Mouse (Mus musculus) layer of hippocampus, adult 8-10 months (tissue): ENCODE measurements at regions not wholly inside any gene's neighbourhood (a gene's known extent, or its start where the extent isn't known, plus 50 kb on each side); places are given as distances from the start of the nearest gene placed in this dataset.

ENCODE experiments used
- DNase-seq, 2 experiments: peaks; one replicate each; pipeline ENCODE4 v3.0.0; 2022; ENCODE audit warnings: low spot score in 2 of 2

GRCm38 (mm10) chr2:46183241-46183640 lies 1066.0 kb upstream of the Zeb2 start:
- DNase-seq: no peak

- no peak for DNase-seq
These were observed 1062.5 kb upstream of the Zeb2 start for GRCm38 (mm10) chr2:46179741-46180140.

- DNase-seq: no peak
These were observed 1051.3 kb upstream of the Zeb2 start for GRCm38 (mm10) chr2:46168488-46168887.

GRCm38 (mm10) chr2:46149848-46150247 lies 1032.7 kb upstream of the Zeb2 start:
- DNase-seq: no peak

- DNase-seq: no peak
These were observed 1002.7 kb upstream of the Zeb2 start for GRCm38 (mm10) chr2:46119871-46120270.

- no peak for DNase-seq
These were observed 989.8 kb upstream of the Zeb2 start for GRCm38 (mm10) chr2:46106991-46107390.

GRCm38 (mm10) chr2:46065034-46065802 lies 948.0 kb upstream of the Zeb2 start:
- no peak for DNase-seq

GRCm38 (mm10) chr2:46055729-46056128 lies 938.5 kb upstream of the Zeb2 start:
- no peak for DNase-seq

- peak in 1 of 2 experiments; percentile 8 for DNase-seq
These were observed 937.7 kb upstream of the Zeb2 start for GRCm38 (mm10) chr2:46054902-46055301.

GRCm38 (mm10) chr2:46021854-46022253 lies 904.7 kb upstream of the Zeb2 start:
- no peak for DNase-seq

- no peak for DNase-seq
These were observed 896.6 kb upstream of the Zeb2 start for GRCm38 (mm10) chr2:46013771-46014269.

- no peak for DNase-seq
These were observed 895.5 kb upstream of the Zeb2 start for GRCm38 (mm10) chr2:46012716-46013115.

GRCm38 (mm10) chr2:45975157-45975556 lies 858.0 kb upstream of the Zeb2 start:
- DNase-seq: no peak

GRCm38 (mm10) chr2:45968635-45969034 lies 851.4 kb upstream of the Zeb2 start:
- no peak for DNase-seq

- no peak for DNase-seq
These were observed 839.7 kb upstream of the Zeb2 start for GRCm38 (mm10) chr2:45956792-45957330.

- DNase-seq: no peak
These were observed 831.6 kb upstream of the Zeb2 start for GRCm38 (mm10) chr2:45948758-45949157.

- DNase-seq: peak; percentile 22 to 24
These were observed 808.7 kb upstream of the Zeb2 start for GRCm38 (mm10) chr2:45925791-45926480.

- DNase-seq: no peak
These were observed 791.7 kb upstream of the Zeb2 start for GRCm38 (mm10) chr2:45908871-45909270.

- DNase-seq: no peak
These were observed 787.5 kb upstream of the Zeb2 start for GRCm38 (mm10) chr2:45904623-45905235.

- DNase-seq: no peak
These were observed 786.9 kb upstream of the Zeb2 start for GRCm38 (mm10) chr2:45904090-45904489.

- no peak for DNase-seq
These were observed 786.2 kb upstream of the Zeb2 start for GRCm38 (mm10) chr2:45903350-45903749.

GRCm38 (mm10) chr2:45901892-45902291 lies 784.7 kb upstream of the Zeb2 start:
- DNase-seq: no peak
